Mouse (Mus musculus) liver, postnatal 0 days (tissue): ENCODE measurements around the gene Ubac2.

Experiments used
- CTCF ChIP-seq: sonication (generic); IDR thresholded peaks from 2 replicates; pipeline ENCODE4 v1.5.1; 2016; ENCODE audit warnings: antibody characterized with exemption, low read depth
- EP300 ChIP-seq: IDR thresholded peaks from 2 replicates; pipeline ENCODE4 v1.6.1; 2016; ENCODE audit warnings: antibody characterized with exemption, low read depth, mild to moderate bottlenecking

GRCm38 (mm10) chr14:121936356-121936755 is 57.9 kb downstream of the Ubac2 start:
- TF ChIP-seq EP300 = no peak
- no peak for TF ChIP-seq CTCF
